Mouse (Mus musculus): ENCODE measurements around the gene Trp53tg5. TPM values are rescaled to one million over a fixed set of nuclear protein-coding genes. Genes with fewer than 3 reads are reported as not detected.

Gene Trp53tg5
- total RNA-seq, 1 experiment from 2014 or later: not detected

GRCm38 (mm10) chr2:164449341-164450042 lies 24.0 kb downstream of the Trp53tg5 start:
- DNase-seq: no peak

DNA sequence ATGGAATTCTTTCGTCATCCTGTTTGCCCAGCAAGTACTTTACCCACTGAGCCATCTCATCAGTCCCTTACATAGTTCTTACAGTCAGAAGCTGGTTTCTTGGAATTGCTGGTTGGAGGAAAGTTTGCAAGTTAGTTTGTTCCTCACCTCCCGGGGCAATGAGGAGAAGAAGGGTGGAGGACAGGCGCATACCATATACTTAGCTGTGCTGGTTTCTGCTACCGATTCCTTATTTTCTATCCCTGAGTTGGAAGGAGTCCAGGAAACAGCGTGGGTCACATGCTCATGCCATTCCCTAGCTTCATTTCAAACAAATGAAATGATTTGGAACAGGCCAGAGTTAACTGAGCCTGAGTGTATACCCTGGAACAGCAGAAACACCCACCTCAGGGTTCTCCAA lies 24.6 kb downstream of the Trp53tg5 start:
- DNase-seq: no peak

DNA sequence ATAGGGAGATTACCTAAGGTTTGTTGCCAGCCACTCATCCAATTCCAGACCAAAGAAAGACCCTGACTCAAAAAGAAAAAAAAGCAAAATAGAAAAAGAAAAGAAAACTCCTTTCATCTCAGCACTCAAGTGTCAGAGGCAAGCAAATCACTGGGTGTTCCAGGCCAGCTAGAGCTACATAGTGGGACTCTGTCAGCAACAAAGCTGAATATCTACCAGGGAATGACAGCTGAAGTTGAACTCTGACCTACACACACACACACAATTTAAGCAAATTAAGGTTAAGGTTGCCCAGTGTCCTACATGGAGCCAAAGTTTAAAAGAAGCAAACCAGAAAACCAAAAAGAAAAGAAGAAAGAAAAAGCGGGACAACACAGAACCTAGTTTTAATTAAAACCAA lies 25.4 kb downstream of the Trp53tg5 start:
- DNase-seq: no peak

DNA sequence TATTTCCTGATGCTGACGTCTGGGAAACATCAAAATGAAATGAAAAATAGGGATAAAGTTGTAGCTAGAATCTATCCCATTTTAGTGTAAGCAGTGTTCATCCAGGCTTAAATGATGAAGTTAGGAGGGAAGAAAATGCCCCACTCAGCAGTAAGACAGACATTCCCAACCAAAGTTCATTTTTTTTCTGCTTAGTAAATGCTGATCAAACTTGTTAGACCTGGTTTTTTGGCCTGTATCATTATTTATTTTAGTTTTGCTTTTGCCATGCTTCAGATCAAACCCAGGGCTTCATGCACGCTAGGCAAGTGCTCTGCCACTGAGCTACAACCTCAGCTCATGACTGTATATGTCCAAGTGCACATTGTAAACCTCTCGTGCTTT lies 27.4 kb downstream of the Trp53tg5 start:
- no peak for DNase-seq

GRCm38 (mm10) chr2:164445399-164446085 lies 28.0 kb downstream of the Trp53tg5 start:
- DNase-seq: no peak

- DNase-seq: no peak
Measured at GRCm38 (mm10) chr2:164444701-164445100, 28.8 kb downstream of the Trp53tg5 start.

GRCm38 (mm10) chr2:164443460-164444000 lies 30.0 kb downstream of the Trp53tg5 start, which contains the start of gene Sdc4:
Sdc4 (minus strand) TSS chr2:164443887.
- DNase-seq: peak; percentile 34

DNA sequence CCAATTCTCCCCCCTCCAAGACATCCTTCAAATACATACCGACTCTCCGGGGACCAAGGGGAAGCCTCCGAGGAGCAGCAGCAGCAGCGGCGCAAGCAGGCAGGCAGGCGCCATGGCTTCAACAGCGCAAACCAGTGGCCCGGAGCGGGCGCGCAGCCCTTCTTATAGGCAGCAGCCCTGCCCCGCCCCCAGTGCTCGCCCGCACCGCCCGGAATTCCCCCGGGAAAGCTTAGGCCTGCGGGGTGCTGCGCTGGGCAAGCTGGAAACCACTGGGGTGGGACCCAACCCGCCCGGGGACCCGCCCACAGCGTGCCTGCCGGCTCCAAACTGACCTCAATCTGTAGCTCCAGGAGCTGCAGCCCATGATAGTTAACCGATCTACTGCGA lies 30.5 kb downstream of the Trp53tg5 start:
- DNase-seq: peak; percentile 95

DNA sequence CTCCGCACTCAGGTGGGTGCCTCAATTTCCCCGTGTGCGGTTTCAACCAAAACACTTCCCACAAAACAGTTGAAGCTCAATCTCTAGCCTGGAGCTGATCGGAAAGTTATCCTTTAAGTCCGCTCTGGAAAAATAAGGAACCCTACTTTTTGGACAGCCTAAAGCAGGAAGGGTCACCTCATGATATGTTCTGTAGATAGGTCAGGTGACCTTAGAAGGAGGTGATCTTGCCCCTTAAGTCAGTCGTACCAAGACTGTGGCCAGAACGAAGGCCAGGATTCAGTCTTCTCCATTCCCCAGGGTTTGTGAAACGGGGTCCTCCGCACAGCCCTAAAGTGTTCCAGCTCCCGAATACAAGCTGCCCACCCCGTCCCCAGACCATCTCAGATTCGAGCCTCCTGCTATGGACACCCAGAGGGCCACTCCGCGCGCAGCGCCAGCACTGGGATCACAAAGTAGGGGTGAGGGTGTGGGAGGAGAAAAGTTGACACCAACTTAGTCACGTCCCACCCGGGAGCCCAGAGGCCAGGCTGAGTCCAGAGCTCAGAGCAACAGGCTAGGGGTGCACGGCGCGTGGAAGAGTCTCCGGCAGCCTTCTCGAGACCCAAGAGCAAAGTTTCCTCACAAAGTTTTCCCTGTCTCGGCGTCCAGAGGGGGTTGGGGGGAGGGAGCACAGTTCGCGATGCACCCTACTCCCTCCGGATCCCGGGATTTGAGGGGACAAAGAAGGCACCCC lies 31.0 kb downstream of the Trp53tg5 start:
- peak; percentile 83 for DNase-seq

DNA sequence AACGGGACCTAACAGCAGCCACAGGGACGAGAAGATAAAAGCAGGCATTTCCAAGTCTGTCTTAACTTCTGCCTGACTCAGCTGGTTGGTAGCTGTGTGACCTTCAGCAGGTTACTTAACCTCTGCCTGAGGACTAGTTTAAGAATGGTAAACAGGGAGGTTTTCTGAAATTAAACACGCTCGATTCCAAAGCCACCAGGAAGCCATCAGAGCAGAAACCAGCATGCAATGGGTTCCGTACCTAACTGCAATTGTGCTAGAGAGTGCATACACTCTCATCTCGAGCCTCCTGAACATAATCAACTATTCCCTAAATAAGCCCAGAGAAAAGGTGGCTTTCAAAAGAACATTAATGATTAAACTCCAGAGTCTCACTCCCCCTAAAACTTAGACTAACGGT lies 31.8 kb downstream of the Trp53tg5 start:
- no peak for DNase-seq

- peak; percentile 32 for DNase-seq
Measured at GRCm38 (mm10) chr2:164441155-164441554, 32.4 kb downstream of the Trp53tg5 start.

DNA sequence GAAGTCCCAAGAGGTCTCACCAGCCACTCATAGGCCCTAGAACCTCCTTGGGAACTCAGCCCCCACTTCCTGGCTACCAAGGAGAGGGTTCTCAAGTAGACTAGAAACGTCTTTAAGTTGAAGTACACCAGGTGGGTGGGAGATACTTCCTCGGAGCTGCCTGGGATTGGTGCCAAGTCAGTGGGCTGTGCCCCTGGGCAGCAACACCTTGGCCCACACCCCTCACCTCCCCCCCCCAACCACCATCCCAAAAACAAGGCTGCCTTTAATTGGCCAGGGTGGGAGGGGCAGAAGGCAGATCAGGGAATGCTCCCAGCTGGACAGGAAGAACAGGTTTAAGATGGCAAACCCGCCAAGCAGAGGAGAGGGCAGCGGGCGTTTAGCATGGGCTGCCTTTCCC lies 33.2 kb downstream of the Trp53tg5 start:
- DNase-seq: no peak

DNA sequence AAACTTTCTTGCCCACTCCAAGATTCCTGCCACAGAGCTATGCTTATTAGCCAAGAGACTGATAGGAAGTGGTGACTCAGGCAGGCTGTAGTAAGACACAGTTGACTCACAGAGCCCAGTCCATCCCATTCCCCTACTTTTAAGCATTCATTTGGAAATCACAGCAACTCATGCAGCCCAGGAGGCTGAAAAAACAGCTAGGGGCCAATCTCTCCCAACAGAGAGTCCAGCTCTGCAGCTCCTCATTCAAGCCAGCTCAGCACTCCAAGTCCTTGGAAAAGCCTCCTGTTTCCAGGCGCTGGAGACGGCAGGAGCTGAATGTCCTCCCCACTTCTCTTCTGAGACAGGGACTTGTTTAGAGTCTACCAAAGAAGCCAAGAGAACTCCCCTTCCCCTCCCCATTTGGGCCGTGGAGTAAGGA lies 34.5 kb downstream of the Trp53tg5 start:
- peak; percentile 40 for DNase-seq

DNA sequence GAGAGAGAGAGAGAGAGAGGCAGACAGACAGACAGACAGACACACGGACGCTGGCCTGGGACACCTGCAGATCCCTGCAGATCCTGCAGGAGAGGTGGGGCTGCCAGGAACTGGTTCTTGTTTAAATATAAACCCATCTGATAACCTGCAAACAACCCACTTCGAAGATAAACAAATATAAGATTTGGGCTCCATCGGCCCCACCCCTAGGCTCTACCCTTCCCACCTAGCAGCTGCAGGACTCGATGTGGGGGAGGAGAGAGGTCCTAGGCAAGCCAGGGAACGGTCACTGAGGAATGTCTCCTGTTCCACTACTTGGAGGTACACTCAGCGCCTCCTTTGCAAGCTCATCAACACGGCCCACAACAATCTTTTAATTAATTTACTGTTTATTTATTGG lies 35.3 kb downstream of the Trp53tg5 start:
- no peak for DNase-seq

DNA sequence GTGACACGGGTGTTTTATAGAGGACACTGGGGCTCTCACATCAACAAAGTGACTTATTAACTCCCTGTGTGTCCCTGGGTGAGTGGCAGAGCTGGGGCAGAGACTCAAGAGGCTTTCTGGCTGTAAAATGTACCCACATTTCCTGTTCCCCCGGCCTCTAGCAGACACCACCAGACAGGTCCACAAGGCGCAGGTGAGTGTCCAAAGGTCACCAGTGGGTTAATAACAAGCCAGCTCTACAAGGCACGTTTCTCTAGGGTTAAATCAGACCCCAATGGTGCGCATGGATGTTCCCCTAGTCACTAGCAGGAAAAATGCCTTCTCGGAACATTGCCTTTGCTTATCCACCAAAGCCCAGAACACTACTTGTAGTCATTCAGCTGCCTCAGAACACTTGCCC lies 35.8 kb downstream of the Trp53tg5 start:
- DNase-seq: no peak

DNA sequence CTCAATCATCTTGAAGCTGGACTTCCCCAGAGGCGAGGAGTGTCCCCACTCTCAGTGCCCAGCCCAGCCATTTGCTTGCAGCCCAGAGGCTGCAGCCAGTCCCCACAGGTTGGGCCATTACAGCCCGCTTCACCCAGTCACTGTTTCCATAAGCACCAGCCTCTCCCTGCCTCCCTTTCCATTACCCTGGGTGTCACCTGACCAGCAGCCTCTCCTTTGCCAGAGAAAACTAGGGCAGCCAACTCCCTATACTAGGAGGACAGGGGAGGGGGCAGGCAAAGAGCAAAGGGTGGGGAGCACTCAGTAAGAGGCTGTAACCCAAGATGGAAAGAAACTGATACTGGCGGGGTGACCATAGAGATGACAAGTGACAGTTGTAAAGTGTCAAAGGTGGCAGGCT lies 36.6 kb downstream of the Trp53tg5 start:
- no peak for DNase-seq

DNA sequence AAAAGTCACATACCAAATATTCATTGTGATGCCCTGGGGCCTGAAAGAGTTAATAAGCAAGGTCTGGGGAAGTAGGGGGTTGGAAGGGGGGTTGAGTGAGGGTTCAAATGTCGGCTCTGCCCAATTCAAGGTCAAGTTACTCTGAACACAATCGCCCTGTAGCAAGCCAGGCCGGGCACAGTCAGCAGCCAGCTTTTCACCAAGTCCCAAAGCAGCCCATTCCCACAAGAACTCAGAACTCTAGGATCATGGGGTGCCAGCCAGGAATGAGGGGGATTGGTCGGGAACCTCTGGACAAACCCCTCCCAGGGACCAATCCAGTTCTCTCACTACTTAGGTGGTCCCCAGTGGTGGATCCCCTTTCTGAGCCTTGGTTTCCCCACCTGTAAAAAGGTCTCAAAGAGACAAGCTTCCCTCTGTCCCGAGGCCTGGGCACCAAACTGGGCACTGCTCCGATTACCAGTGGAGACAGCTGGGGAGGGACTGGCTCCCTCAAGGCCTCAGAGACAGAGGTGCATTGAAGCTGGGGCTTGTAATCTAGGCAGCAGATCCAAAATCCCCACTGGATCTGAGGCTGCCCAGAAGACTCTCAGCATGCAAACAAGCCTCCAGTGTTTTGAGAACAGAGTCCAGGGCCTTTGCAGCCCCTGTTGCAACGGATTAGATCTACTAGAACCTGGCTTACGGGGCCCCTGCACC lies 37.2 kb downstream of the Trp53tg5 start:
- peak; percentile 46 for DNase-seq

GRCm38 (mm10) chr2:164435216-164436090 lies 38.1 kb downstream of the Trp53tg5 start:
- DNase-seq: no peak

DNA sequence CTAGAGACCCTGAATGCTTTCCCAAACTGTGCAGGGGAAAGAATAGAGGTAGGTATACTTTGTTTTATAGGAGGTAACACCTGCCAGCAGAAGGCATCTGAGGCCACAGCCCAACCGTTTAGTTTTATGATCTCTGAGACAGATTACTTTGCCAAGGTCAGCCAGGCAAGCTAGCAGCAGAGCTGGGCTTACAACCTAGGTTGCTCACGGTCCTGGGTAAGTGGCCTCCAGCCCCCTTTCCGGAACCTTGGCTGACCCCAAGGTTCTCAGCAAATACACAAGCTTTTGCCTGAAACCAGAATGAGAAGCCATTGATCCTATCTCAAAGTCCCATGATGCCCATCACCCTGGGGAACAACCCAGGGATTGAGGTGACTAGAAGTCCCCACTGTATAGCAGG lies 38.8 kb downstream of the Trp53tg5 start:
- DNase-seq: no peak

GRCm38 (mm10) chr2:164433278-164433895 lies 40.1 kb downstream of the Trp53tg5 start:
- no peak for DNase-seq
